Mouse (Mus musculus): Measurements from ENCODE around the gene Tbx3. TPM values are rescaled to one million over a fixed set of nuclear protein-coding genes. Genes with fewer than 3 reads are reported as not detected.

The Tbx3 gene
- polyA plus RNA-seq, 1 experiment, result 29.8 TPM

DNA sequence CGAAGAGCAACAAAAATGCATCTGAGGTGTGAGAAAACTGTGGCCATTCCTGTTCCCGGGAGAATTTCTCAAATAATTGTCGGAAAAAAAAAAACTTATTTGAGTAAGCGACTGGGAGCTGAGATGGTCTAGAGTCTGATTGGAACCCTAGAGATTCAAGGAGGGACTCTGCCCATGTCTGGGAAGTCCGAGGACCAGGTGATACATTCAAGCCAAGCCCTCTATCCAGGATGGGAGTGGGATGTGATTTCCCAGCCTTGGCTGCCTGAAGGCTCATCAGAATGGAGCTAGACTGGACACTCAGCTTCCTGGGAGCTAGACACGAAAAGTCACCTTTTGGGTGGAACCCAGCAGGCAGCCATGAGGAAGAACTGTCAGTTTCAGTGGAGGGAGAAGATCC is 12.7 kb upstream of the Tbx3 start:
- Histone ChIP-seq H3K9me3 (replicated peaks; ENCODE audit: control insufficient read depth, insufficient read depth, low read length, poor library complexity, severe bottlenecking) (no peaks in the 10 kb centered on the region), H3K9ac (ENCODE audit: low read depth, poor library complexity, severe bottlenecking) (no peak overlapping the region), H3K4me3 (ENCODE audit: low read depth, low read length) (no peak overlapping the region), H3K27me3 (ENCODE audit: control insufficient read depth, insufficient read depth, low read length, poor library complexity, severe bottlenecking) (peaks cover 8% of the 10 kb centered on the region), H3K4me1 (ENCODE audit: control insufficient read depth, insufficient read depth, low read length) (peaks cover 4% of the 10 kb centered on the region), H3K27ac (ENCODE audit: insufficient read depth, low read length) (no peak overlapping the region), H3K36me3 (ENCODE audit: control insufficient read depth, insufficient read depth, low read length, poor library complexity, severe bottlenecking) (no peaks in the 10 kb centered on the region)
- TF ChIP-seq POLR2A (IDR thresholded peaks at IDR 0.05; ENCODE audit: insufficient read depth, low read length) (no peak), CTCF (IDR thresholded peaks at IDR 0.05; ENCODE audit: low read depth, low read length) (no peak), EP300 (IDR thresholded peaks at IDR 0.05; ENCODE audit: insufficient read depth, low read depth, low read length) (no peak)

DNA sequence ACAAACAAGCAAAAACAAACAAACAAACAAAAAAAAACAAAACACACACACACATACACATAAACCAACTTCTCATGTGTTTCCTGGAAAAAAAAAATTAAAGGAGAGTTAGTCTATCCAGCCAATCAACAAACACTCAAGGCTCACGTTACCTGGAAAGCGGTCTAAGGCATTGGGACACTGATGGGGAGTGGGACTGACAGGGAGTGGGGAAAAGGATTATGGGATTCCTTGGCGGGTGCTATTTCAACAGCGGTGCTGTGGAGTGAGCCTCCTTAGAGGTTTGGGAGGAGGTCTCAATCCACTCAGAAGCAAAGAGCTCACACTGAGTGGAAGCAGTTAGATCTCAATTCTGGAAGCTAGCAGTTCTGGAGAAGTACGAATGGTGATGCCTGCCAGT is 12.1 kb upstream of the Tbx3 start:
- peaks cover 4% of the 10 kb centered on the region for H3K4me1 ChIP-seq (ENCODE audit: control insufficient read depth, insufficient read depth, low read length)
- peaks cover 9% of the 10 kb centered on the region for H3K27me3 ChIP-seq (ENCODE audit: control insufficient read depth, insufficient read depth, low read length, poor library complexity, severe bottlenecking)
- no peak overlapping the region for H3K4me3 ChIP-seq (ENCODE audit: low read depth, low read length)
- H3K36me3 ChIP-seq (ENCODE audit: control insufficient read depth, insufficient read depth, low read length, poor library complexity, severe bottlenecking), result no peaks in the 10 kb centered on the region
- no peaks in the 10 kb centered on the region for H3K9me3 ChIP-seq (replicated peaks; ENCODE audit: control insufficient read depth, insufficient read depth, low read length, poor library complexity, severe bottlenecking)
- H3K27ac ChIP-seq (ENCODE audit: insufficient read depth, low read length), result no peak overlapping the region
- TF ChIP-seq POLR2A (IDR thresholded peaks at IDR 0.05; ENCODE audit: insufficient read depth, low read length) (no peak), CTCF (IDR thresholded peaks at IDR 0.05; ENCODE audit: low read depth, low read length) (no peak), EP300 (IDR thresholded peaks at IDR 0.05; ENCODE audit: insufficient read depth, low read depth, low read length) (no peak)
- H3K9ac ChIP-seq (ENCODE audit: low read depth, poor library complexity, severe bottlenecking), result no peak overlapping the region

DNA sequence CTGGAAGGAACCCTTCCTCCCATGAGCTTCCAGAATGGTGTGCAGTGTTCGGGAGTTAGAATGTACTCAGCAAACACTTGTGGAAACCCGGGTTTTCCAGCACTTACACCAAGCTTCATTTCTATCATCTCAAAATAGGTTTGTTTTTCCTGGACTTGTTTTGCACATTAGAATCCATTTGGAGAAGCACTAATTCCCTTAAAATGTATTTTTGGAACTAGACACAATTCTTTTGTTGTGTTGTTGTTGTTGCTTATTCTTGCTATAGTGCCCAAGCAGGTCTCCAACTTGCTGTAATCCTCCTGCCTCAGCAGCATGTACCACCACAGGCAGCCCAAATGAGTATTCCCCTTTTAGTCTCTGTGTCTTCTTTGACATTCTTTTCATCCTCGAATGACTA is 11.4 kb upstream of the Tbx3 start:
- Histone ChIP-seq H3K36me3 (ENCODE audit: control insufficient read depth, insufficient read depth, low read length, poor library complexity, severe bottlenecking) (no peaks in the 10 kb centered on the region), H3K27me3 (ENCODE audit: control insufficient read depth, insufficient read depth, low read length, poor library complexity, severe bottlenecking) (peaks cover 14% of the 10 kb centered on the region), H3K9ac (ENCODE audit: low read depth, poor library complexity, severe bottlenecking) (no peak overlapping the region), H3K4me3 (ENCODE audit: low read depth, low read length) (no peak overlapping the region), H3K4me1 (ENCODE audit: control insufficient read depth, insufficient read depth, low read length) (peaks cover 4% of the 10 kb centered on the region), H3K27ac (ENCODE audit: insufficient read depth, low read length) (no peak overlapping the region), H3K9me3 (replicated peaks; ENCODE audit: control insufficient read depth, insufficient read depth, low read length, poor library complexity, severe bottlenecking) (no peaks in the 10 kb centered on the region)
- no peak for TF ChIP-seq EP300 (IDR thresholded peaks at IDR 0.05; ENCODE audit: insufficient read depth, low read depth, low read length)

DNA sequence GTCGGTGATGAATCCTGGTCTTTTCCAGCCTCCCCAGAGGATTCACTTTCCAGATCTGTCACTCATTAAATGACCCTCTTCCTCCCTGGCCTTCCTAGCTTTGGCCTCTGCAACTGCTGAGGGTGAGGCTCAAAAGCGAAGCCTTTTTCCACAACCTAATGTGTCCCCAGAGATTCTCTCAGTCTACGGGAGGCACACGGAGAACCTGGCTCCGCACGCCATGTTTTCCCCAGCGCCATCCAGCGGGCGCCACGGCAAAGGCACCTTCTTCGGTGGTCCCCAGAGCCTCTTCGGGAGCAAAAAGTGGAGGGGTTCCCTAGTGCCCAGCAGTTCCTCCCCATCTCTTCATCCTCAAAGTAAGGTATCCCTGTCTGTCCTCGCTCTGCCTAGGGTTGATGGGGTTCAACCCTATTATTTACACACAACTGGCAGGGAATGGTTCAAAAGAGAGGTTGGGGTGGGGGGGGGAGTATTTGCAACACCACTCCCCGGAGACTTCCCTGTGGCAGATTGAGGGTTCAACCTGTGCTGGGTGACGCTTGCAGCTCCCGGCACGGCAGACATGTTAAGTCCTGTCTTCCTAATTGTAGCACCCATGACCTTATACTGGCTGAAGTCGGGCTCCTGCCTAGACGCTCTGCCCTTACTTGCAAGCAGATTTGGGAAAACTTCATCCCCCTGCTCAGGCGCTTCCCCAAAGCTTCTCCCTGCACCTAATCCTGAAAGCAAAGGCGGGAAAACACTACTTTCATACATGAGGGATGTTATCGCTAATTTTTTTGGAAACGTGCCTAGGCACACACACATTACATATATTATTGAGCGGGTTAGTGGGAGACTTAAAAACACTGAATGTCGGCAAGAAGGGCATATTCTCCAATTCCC is 9.7 kb upstream of the Tbx3 start:
- no peak overlapping the region for H3K27ac ChIP-seq (ENCODE audit: insufficient read depth, low read length)
- no peak overlapping the region for H3K4me3 ChIP-seq (ENCODE audit: low read depth, low read length)
- H3K4me1 ChIP-seq (ENCODE audit: control insufficient read depth, insufficient read depth, low read length), result peaks cover 4% of the 10 kb centered on the region
- H3K36me3 ChIP-seq (ENCODE audit: control insufficient read depth, insufficient read depth, low read length, poor library complexity, severe bottlenecking), result no peaks in the 10 kb centered on the region
- H3K27me3 ChIP-seq (ENCODE audit: control insufficient read depth, insufficient read depth, low read length, poor library complexity, severe bottlenecking), result peaks cover 16% of the 10 kb centered on the region
- H3K9me3 ChIP-seq (replicated peaks; ENCODE audit: control insufficient read depth, insufficient read depth, low read length, poor library complexity, severe bottlenecking), result no peaks in the 10 kb centered on the region
- no peak overlapping the region for H3K9ac ChIP-seq (ENCODE audit: low read depth, poor library complexity, severe bottlenecking)
- TF ChIP-seq CTCF (IDR thresholded peaks at IDR 0.05; ENCODE audit: low read depth, low read length), result peak; percentile 55
- no peak for TF ChIP-seq POLR2A (IDR thresholded peaks at IDR 0.05; ENCODE audit: insufficient read depth, low read length)
- no peak for TF ChIP-seq EP300 (IDR thresholded peaks at IDR 0.05; ENCODE audit: insufficient read depth, low read depth, low read length)

DNA sequence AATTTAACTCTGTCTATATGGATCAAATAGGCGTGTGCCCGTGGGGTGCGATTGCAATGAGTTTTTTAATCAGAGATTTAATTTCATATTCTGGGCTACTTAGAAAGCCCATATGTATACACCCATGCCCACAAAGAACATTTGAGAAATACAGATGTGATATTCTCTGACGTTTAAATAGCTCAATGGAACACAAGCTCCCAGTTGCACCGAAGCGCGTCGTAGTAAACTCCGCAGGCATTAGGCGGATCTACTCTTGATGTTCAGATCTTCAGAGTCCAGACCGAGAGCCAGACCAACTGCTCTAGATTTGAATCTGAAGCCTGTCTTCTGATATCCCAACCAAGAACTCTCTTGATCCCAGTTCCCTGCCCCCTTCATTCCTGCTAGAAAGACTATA is 9.0 kb upstream of the Tbx3 start:
- peaks cover 4% of the 10 kb centered on the region for H3K4me1 ChIP-seq (ENCODE audit: control insufficient read depth, insufficient read depth, low read length)
- no peak overlapping the region for H3K9ac ChIP-seq (ENCODE audit: low read depth, poor library complexity, severe bottlenecking)
- no peak overlapping the region for H3K4me3 ChIP-seq (ENCODE audit: low read depth, low read length)

DNA sequence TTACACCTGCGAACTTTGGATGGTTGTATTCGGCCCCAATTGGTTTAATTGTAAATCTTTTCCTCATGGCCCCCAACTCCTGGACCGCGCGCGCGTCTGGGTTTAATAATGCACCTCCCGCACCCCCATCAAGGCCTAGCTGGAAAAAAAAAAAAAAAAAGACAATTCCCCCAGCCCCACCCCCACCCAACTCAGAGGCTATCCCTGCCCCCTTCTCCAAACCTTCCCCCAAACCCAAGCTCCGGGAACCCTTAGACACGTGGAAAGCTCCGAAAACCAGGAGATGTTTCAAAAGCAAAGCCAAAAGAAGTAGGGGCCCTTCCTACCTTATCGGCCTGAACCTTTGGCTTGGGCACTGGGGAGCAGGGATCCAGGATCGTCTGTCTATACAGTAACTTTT is 8.1 kb upstream of the Tbx3 start:
- Histone ChIP-seq H3K27ac (ENCODE audit: insufficient read depth, low read length) (no peak overlapping the region), H3K36me3 (ENCODE audit: control insufficient read depth, insufficient read depth, low read length, poor library complexity, severe bottlenecking) (no peaks in the 10 kb centered on the region), H3K4me1 (ENCODE audit: control insufficient read depth, insufficient read depth, low read length) (peaks cover 2% of the 10 kb centered on the region), H3K9ac (ENCODE audit: low read depth, poor library complexity, severe bottlenecking) (peak overlapping the region; percentile 23; the same call in 1 of the 2 replicates), H3K4me3 (ENCODE audit: low read depth, low read length) (no peak overlapping the region), H3K27me3 (ENCODE audit: control insufficient read depth, insufficient read depth, low read length, poor library complexity, severe bottlenecking) (peaks cover 20% of the 10 kb centered on the region), H3K9me3 (replicated peaks; ENCODE audit: control insufficient read depth, insufficient read depth, low read length, poor library complexity, severe bottlenecking) (no peaks in the 10 kb centered on the region)
- no peak for TF ChIP-seq POLR2A (IDR thresholded peaks at IDR 0.05; ENCODE audit: insufficient read depth, low read length)
- no peak for TF ChIP-seq CTCF (IDR thresholded peaks at IDR 0.05; ENCODE audit: low read depth, low read length)
- TF ChIP-seq EP300 (IDR thresholded peaks at IDR 0.05; ENCODE audit: insufficient read depth, low read depth, low read length), result no peak

More for the DNA sequence above, 9.0 kb upstream of the Tbx3 start:
- Histone ChIP-seq H3K36me3 (ENCODE audit: control insufficient read depth, insufficient read depth, low read length, poor library complexity, severe bottlenecking) (no peaks in the 10 kb centered on the region), H3K9me3 (replicated peaks; ENCODE audit: control insufficient read depth, insufficient read depth, low read length, poor library complexity, severe bottlenecking) (no peaks in the 10 kb centered on the region), H3K27me3 (ENCODE audit: control insufficient read depth, insufficient read depth, low read length, poor library complexity, severe bottlenecking) (peaks cover 16% of the 10 kb centered on the region), H3K27ac (ENCODE audit: insufficient read depth, low read length) (no peak overlapping the region)
- TF ChIP-seq CTCF (IDR thresholded peaks at IDR 0.05; ENCODE audit: low read depth, low read length), result no peak
- no peak for TF ChIP-seq POLR2A (IDR thresholded peaks at IDR 0.05; ENCODE audit: insufficient read depth, low read length)
- TF ChIP-seq EP300 (IDR thresholded peaks at IDR 0.05; ENCODE audit: insufficient read depth, low read depth, low read length), result no peak

All from ES-Bruce4 (cell line).